Mouse (Mus musculus): ENCODE data around the gene Ypel2. TPM values are rescaled to one million over a fixed set of nuclear protein-coding genes. Genes with fewer than 3 reads are reported as not detected.
A peak's percentile ranks its signal among the peaks of the same experiment; 100 is the strongest.

Gene Ypel2
- total and polyA plus RNA-seq, 3 experiments: 0.23 to 0.52 TPM; not detected in 1

DNA sequence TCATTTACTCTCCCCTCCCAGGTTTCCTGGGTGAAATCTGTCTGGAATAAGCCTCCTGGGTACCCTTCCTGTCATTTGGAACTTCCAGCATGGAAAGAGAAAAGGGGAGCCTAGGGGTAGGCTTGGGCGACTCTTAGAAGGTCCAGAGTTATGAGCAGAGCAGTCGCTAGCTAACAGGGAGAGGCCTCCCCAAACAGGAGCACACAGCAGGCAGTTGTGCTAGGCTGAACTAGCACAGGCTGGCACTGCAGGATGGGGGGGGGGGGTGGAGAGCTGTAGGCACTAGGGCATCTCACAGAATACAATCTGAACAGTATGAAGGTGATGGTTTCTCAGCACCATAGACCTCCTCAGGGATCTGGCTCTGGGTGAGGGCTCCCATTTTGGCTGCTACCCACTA is 31.1 kb downstream of the Ypel2 start:
- H3K9me3 ChIP-seq (replicated peaks; ENCODE audit: insufficient read depth, low read length): no peaks in the 10 kb centered on the region
- no peak overlapping the region for H3K9ac ChIP-seq (ENCODE audit: control insufficient read depth, low read depth, low read length, poor library complexity, severe bottlenecking)
- no peak for TF ChIP-seq BHLHE40 (IDR thresholded peaks at IDR 0.05; ENCODE audit: borderline replicate concordance, low read depth, low read length)
- no peak for DNase-seq (ENCODE audit: low read depth, low spot score)
- H3K4me3 ChIP-seq (ENCODE audit: control insufficient read depth in 1 of 2, insufficient read depth in 1 of 2, low read depth in 2 of 2, low read length in 2 of 2): no peak overlapping the region
- no peak overlapping the region for H3K27ac ChIP-seq (ENCODE audit: control insufficient read depth, low read depth, low read length)
- no peaks in the 10 kb centered on the region for H3K79me2 ChIP-seq (ENCODE audit: control insufficient read depth, insufficient read depth, low read length, poor library complexity)
- peaks cover 0 to 24% of the 10 kb centered on the region in 2 experiments; a peak in 2 of 4 replicates for H3K4me1 ChIP-seq (ENCODE audit: control insufficient read depth in 1 of 2, insufficient read depth in 2 of 2, low read length in 2 of 2)
- peaks cover 0 to 11% of the 10 kb centered on the region in 2 experiments; a peak in 2 of 4 replicates for H3K36me3 ChIP-seq (ENCODE audit: control insufficient read depth in 1 of 2, insufficient read depth in 2 of 2, low read length in 2 of 2)
- H3K27me3 ChIP-seq (ENCODE audit: control insufficient read depth in 1 of 2, insufficient read depth in 2 of 2, low read length in 2 of 2): no peaks in the 10 kb centered on the region

- no peak for DNase-seq (ENCODE audit: low read depth, low spot score)
Measured at GRCm38 (mm10) chr11:86961510-86962303, 31.8 kb downstream of the Ypel2 start.

GRCm38 (mm10) chr11:86960331-86960730 is 33.2 kb downstream of the Ypel2 start:
- no peaks in the 10 kb centered on the region for H3K27me3 ChIP-seq (ENCODE audit: control insufficient read depth in 1 of 2, insufficient read depth in 2 of 2, low read length in 2 of 2)
- H3K9ac ChIP-seq (ENCODE audit: control insufficient read depth, low read depth, low read length, poor library complexity, severe bottlenecking): no peak overlapping the region
- TF ChIP-seq TAL1 (IDR thresholded peaks at IDR 0.05; ENCODE audit: low read length) (no peak), SIN3A (IDR thresholded peaks at IDR 0.05; ENCODE audit: low read length) (no peak), TCF12 (IDR thresholded peaks at IDR 0.05; ENCODE audit: low read depth, low read length) (no peak), NELFE (IDR thresholded peaks at IDR 0.05; ENCODE audit: low read depth, low read length) (no peak), CTCF (IDR thresholded peaks at IDR 0.05 in 2 of 3, conservative IDR thresholded peaks at IDR 0.05 in 1 of 3; ENCODE audit: control insufficient read depth in 1 of 3, insufficient read depth in 1 of 3, low read depth in 2 of 3, low read length in 3 of 3, poor library complexity in 1 of 3, severe bottlenecking in 1 of 3) (no peak), SMC3 (IDR thresholded peaks at IDR 0.05; ENCODE audit: low read depth, low read length) (no peak), MYB (IDR thresholded peaks at IDR 0.05; ENCODE audit: low read depth, low read length) (no peak), USF2 (IDR thresholded peaks at IDR 0.05; ENCODE audit: borderline replicate concordance in 1 of 2, insufficient read depth in 1 of 2, low read depth in 1 of 2, low read length in 2 of 2) (no peak), ZNF384 (IDR thresholded peaks at IDR 0.05; ENCODE audit: low read depth, low read length) (no peak), MEF2A (IDR thresholded peaks at IDR 0.05; ENCODE audit: extremely low read depth, insufficient replicate concordance, low read depth, low read length, poor library complexity, severe bottlenecking) (no peak), MAX (IDR thresholded peaks at IDR 0.05; ENCODE audit: low read length) (no peak), MYC (IDR thresholded peaks at IDR 0.05; ENCODE audit: low read depth, low read length) (no peak), HCFC1 (IDR thresholded peaks at IDR 0.05; ENCODE audit: low read depth, low read length) (no peak), MAZ (IDR thresholded peaks at IDR 0.05; ENCODE audit: low read depth, low read length) (no peak), POLR2A (IDR thresholded peaks at IDR 0.05; ENCODE audit: control insufficient read depth in 1 of 2, insufficient read depth in 1 of 2, low read depth in 1 of 2, low read length in 2 of 2, poor library complexity in 1 of 2) (no peak), CHD1 (IDR thresholded peaks at IDR 0.05; ENCODE audit: low read depth, low read length) (no peak), CHD2 (IDR thresholded peaks at IDR 0.05; ENCODE audit: low read length) (no peak), ZKSCAN1 (IDR thresholded peaks at IDR 0.05; ENCODE audit: low read depth, low read length) (no peak)
- peaks cover 0 to 13% of the 10 kb centered on the region in 2 experiments; a peak in 2 of 4 replicates for H3K36me3 ChIP-seq (ENCODE audit: control insufficient read depth in 1 of 2, insufficient read depth in 2 of 2, low read length in 2 of 2)
- no peaks in the 10 kb centered on the region for H3K9me3 ChIP-seq (replicated peaks; ENCODE audit: insufficient read depth, low read length)
- peaks cover 0 to 30% of the 10 kb centered on the region in 2 experiments; a peak in 2 of 4 replicates for H3K4me1 ChIP-seq (ENCODE audit: control insufficient read depth in 1 of 2, insufficient read depth in 2 of 2, low read length in 2 of 2)
- H3K27ac ChIP-seq (ENCODE audit: control insufficient read depth, low read depth, low read length): no peak overlapping the region
- no peak for DNase-seq (ENCODE audit: low read depth, low spot score)
- H3K79me2 ChIP-seq (ENCODE audit: control insufficient read depth, insufficient read depth, low read length, poor library complexity): no peaks in the 10 kb centered on the region
- H3K4me3 ChIP-seq (ENCODE audit: control insufficient read depth in 1 of 2, insufficient read depth in 1 of 2, low read depth in 2 of 2, low read length in 2 of 2): no peak overlapping the region

More at GRCm38 (mm10) chr11:86961510-86962303, 31.8 kb downstream of the Ypel2 start:
- TF ChIP-seq SIN3A (IDR thresholded peaks at IDR 0.05; ENCODE audit: low read length) (no peak), EP300 (IDR thresholded peaks at IDR 0.05; ENCODE audit: low read depth in 1 of 2, low read length in 2 of 2) (0 out of 4 replicates have a peak, but pooled peaks have one; percentile 11 to 23)
- no peak overlapping the region for H3K27ac ChIP-seq (ENCODE audit: control insufficient read depth, low read depth, low read length)
- no peaks in the 10 kb centered on the region for H3K79me2 ChIP-seq (ENCODE audit: control insufficient read depth, insufficient read depth, low read length, poor library complexity)
- no peaks in the 10 kb centered on the region for H3K27me3 ChIP-seq (ENCODE audit: control insufficient read depth in 1 of 2, insufficient read depth in 2 of 2, low read length in 2 of 2)
- no peak overlapping the region for H3K9ac ChIP-seq (ENCODE audit: control insufficient read depth, low read depth, low read length, poor library complexity, severe bottlenecking)
- peaks cover 0 to 11% of the 10 kb centered on the region in 2 experiments; a peak in 2 of 4 replicates for H3K36me3 ChIP-seq (ENCODE audit: control insufficient read depth in 1 of 2, insufficient read depth in 2 of 2, low read length in 2 of 2)
- H3K4me1 ChIP-seq (ENCODE audit: control insufficient read depth in 1 of 2, insufficient read depth in 2 of 2, low read length in 2 of 2): peaks cover 0 to 24% of the 10 kb centered on the region in 2 experiments; a peak in 2 of 4 replicates
- H3K9me3 ChIP-seq (replicated peaks; ENCODE audit: insufficient read depth, low read length): no peaks in the 10 kb centered on the region
- no peak overlapping the region for H3K4me3 ChIP-seq (ENCODE audit: control insufficient read depth in 1 of 2, insufficient read depth in 1 of 2, low read depth in 2 of 2, low read length in 2 of 2)
